Mouse (Mus musculus) stomach, postnatal 0 days (tissue): ENCODE results near the gene Acad11. TPM values are rescaled to one million over a fixed set of nuclear protein-coding genes. Genes with fewer than 3 reads are reported as not detected.

Experiments
- ATAC-seq: fragments of 200-750 bp; cut with Nextera tagmentation; 2 replicates; pipeline ENCODE4 v1.8.0; 2017; ENCODE audit not compliant: low FRiP score, low TSS enrichment
- DNase-seq: peaks from one replicate; pipeline ENCODE4 v3.0.0-alpha.2; 2016; ENCODE audit warnings: low spot score
- H3K27ac ChIP-seq: fragments of 300-500 bp; sonication (generic); replicated peaks from 2 replicates; pipeline ENCODE4 v1.5.1; 2014; ENCODE audit warnings: mild to moderate bottlenecking, control low read depth
- H3K27me3 ChIP-seq: fragments of 300-500 bp; sonication (generic); 2 replicates; pipeline ENCODE4 v1.6.1; 2014; ENCODE audit warnings: low read length; ENCODE audit not compliant: control insufficient read depth, insufficient read depth
- H3K36me3 ChIP-seq: fragments of 300-500 bp; sonication (generic); 2 replicates; pipeline ENCODE4 v1.6.1; 2014; ENCODE audit warnings: low read length, mixed read lengths; ENCODE audit not compliant: control insufficient read depth, insufficient read depth
- H3K4me1 ChIP-seq: fragments of 300-500 bp; sonication (generic); replicated peaks from 2 replicates; pipeline ENCODE4 v1.6.1; 2014; ENCODE audit warnings: antibody characterized with exemption; ENCODE audit not compliant: control insufficient read depth, insufficient read depth
- H3K4me2 ChIP-seq: fragments of 300-500 bp; sonication (generic); replicated peaks from 2 replicates; pipeline ENCODE4 v1.6.1; 2014; ENCODE audit warnings: low read depth, mild to moderate bottlenecking, control low read depth, moderate library complexity
- H3K4me3 ChIP-seq: fragments of 300-500 bp; sonication (generic); 2 replicates; pipeline ENCODE4 v1.5.1; 2014; ENCODE audit warnings: low read depth, low read length, control low read depth
- H3K9ac ChIP-seq: fragments of 300-500 bp; sonication (generic); 2 replicates; pipeline ENCODE4 v1.6.1; 2014; ENCODE audit warnings: mild to moderate bottlenecking, low read length, control low read depth, mixed read lengths
- H3K9me3 ChIP-seq: fragments of 300-500 bp; sonication (generic); 2 replicates; pipeline ENCODE4 v1.6.1; 2016; ENCODE audit warnings: low read length; ENCODE audit not compliant: control insufficient read depth
- CTCF ChIP-seq: IDR thresholded peaks from 2 replicates; pipeline ENCODE4 v1.5.1; 2016; ENCODE audit warnings: antibody characterized with exemption, low read depth, mild to moderate bottlenecking, moderate library complexity
- EP300 ChIP-seq: optimal IDR thresholded peaks from 2 replicates; pipeline ENCODE3; 2016; ENCODE audit warnings: antibody characterized with exemption
- WGBS: fragments of 180-500 bp; shearing (Covaris S2); extraction: QIAGEN DNeasy Blood & Tissue Kit; methylation state at CpG from one replicate; pipeline ENCODE4 v1.1.7; 2014; 5-methylcytosine and 5-hydroxymethylcytosine counted together
- polyA plus RNA-seq: library from polyadenylated mRNA; unstranded; fragments of >200 nt; fragmentation: Nextera tagmentation; extraction: Ambion mirVana; gene quantifications from 2 replicates; pipeline ENCODE4 v1.2.1, GENCODE M21; 2015

Acad11 gene
- polyA plus RNA-seq, 1 experiment from 2014 or later: 24.2 TPM

- Histone ChIP-seq H3K36me3 (peaks cover 11% of the 10 kb centered on the region), H3K9ac (no peak overlapping the region), H3K9me3 (no peaks in the 10 kb centered on the region), H3K27ac (no peak overlapping the region), H3K4me1 (no peaks in the 10 kb centered on the region), H3K27me3 (no peaks in the 10 kb centered on the region), H3K4me3 (no peak overlapping the region), H3K4me2 (no peak overlapping the region)
- DNase-seq (no peak), ATAC-seq (no peak)
- WGBS: 89% methylated on average over 4 of the region's 4 CpGs
- TF ChIP-seq CTCF: no peak
- TF ChIP-seq EP300: no peak
Measured at GRCm38 (mm10) chr9:104043676-104044075, 19.5 kb upstream of the Acad11 start.

- H3K4me1 ChIP-seq: no peaks in the 10 kb centered on the region
- no peak overlapping the region for H3K4me2 ChIP-seq
- H3K27me3 ChIP-seq: no peaks in the 10 kb centered on the region
- TF ChIP-seq EP300 (no peak), CTCF (no peak)
- no peak overlapping the region for H3K4me3 ChIP-seq
- no peak overlapping the region for H3K9ac ChIP-seq
- H3K27ac ChIP-seq: no peak overlapping the region
- H3K9me3 ChIP-seq: no peaks in the 10 kb centered on the region
- ATAC-seq (no peak), DNase-seq (no peak)
- H3K36me3 ChIP-seq: peaks cover 43% of the 10 kb centered on the region
- whole genome bisulfite sequencing: 94% methylated on average over 6 of the region's 6 CpGs
Measured at GRCm38 (mm10) chr9:104051028-104051427, 12.1 kb upstream of the Acad11 start.

GRCm38 (mm10) chr9:104062430-104063243 lies 540 bp upstream of the Acad11 start, which contains the start of gene Uba5:
Gene Uba5, minus strand, starts transcription at chr9:104063134.
- 0 out of 2 replicates have a peak, but pooled peaks cover 6% of the 10 kb centered on the region for H3K4me1 ChIP-seq
- H3K36me3 ChIP-seq: peaks cover 9% of the 10 kb centered on the region
- DNase-seq: peak; percentile 76
- peak within 1 kb of the TSS; percentile 74 for H3K4me2 ChIP-seq
- under 1% methylated on average over 59 of the region's 59 CpGs for WGBS
- peak within 1 kb of the TSS; percentile 79 for H3K27ac ChIP-seq
- H3K9me3 ChIP-seq: no peaks in the 10 kb centered on the region
- H3K27me3 ChIP-seq: no peaks in the 10 kb centered on the region
- no peak for TF ChIP-seq CTCF
- TF ChIP-seq EP300: no peak
- H3K4me3 ChIP-seq: peak within 1 kb of the TSS; percentile 98
- ATAC-seq: peak; percentile 71
- H3K9ac ChIP-seq: peak within 1 kb of the TSS; percentile 88

GRCm38 (mm10) chr9:104064571-104064970 lies 1.4 kb downstream of the Acad11 start:
- Histone ChIP-seq H3K4me2 (no peak overlapping the region), H3K36me3 (peaks cover 8% of the 10 kb centered on the region), H3K4me1 (0 out of 2 replicates have a peak, but pooled peaks cover 6% of the 10 kb centered on the region), H3K9ac (no peak overlapping the region), H3K4me3 (no peak overlapping the region), H3K9me3 (no peaks in the 10 kb centered on the region), H3K27me3 (no peaks in the 10 kb centered on the region), H3K27ac (no peak overlapping the region)
- no peak for ATAC-seq
- WGBS: 15% methylated on average over 1 of the region's 1 CpGs
- TF ChIP-seq CTCF: no peak
- TF ChIP-seq EP300: no peak
- DNase-seq: no peak

- ATAC-seq (no peak), DNase-seq (no peak)
Measured at GRCm38 (mm10) chr9:104070241-104070640, 7.1 kb downstream of the Acad11 start.

More at GRCm38 (mm10) chr9:104070241-104070640, 7.1 kb downstream of the Acad11 start:
- no peaks in the 10 kb centered on the region for H3K36me3 ChIP-seq
- no peak overlapping the region for H3K27ac ChIP-seq
- H3K9ac ChIP-seq: no peak overlapping the region
- no peak overlapping the region for H3K4me3 ChIP-seq
- TF ChIP-seq EP300: no peak
- no peak for TF ChIP-seq CTCF
- H3K27me3 ChIP-seq: no peaks in the 10 kb centered on the region
- 73% methylated on average over 4 of the region's 4 CpGs for WGBS
- no peaks in the 10 kb centered on the region for H3K9me3 ChIP-seq
- no peaks in the 10 kb centered on the region for H3K4me1 ChIP-seq
- no peak overlapping the region for H3K4me2 ChIP-seq
